Mouse (Mus musculus) cerebellum, postnatal 36 days (tissue): Measurements from ENCODE around the gene Klhl24.

Source experiments
- DNase-seq, 2 experiments: peaks; one replicate each; pipeline ENCODE4 v3.0.0; 2021 to 2022; ENCODE audit warnings: mixed read lengths in 2 of 2

Gene Klhl24

DNA sequence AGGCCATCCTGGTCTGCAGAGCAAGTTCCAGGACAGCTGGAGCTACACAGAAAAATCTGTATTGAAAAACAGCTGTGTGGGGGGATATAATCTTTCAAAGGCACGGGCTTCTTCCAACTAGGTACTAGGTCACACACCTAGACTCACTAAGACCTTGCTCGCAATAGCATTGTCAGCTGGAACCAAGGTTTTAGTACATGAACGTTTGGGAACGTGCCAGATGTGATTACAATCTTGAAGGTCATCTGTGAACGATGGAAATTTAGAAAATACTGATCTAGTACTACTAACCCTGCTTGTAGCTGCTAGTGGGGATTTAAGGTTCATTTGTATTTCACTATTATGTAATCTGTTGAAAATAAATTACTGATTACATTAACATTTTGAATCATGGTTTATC, 54.6 kb downstream of the Klhl24 start:
- no peak for DNase-seq

DNA sequence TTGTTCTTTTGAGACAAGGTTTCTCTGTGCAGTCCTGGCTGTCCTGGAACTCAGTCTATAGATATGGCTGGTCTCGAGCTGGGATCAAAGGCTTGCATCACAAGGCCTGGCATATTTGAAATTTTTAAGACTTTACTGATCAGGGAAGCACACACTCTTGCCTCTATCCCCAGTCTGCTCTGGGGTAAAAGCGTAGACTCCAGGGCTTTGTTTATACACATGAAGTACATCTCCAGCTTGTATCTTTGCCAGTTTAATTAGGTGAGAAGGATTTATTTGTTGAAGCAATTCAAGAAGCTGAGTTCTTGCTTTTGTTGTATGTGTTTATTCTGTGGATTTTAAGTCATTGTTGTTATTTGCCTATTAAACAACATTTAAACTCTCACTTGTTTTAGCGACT, 56.4 kb downstream of the Klhl24 start:
- DNase-seq = no peak

DNA sequence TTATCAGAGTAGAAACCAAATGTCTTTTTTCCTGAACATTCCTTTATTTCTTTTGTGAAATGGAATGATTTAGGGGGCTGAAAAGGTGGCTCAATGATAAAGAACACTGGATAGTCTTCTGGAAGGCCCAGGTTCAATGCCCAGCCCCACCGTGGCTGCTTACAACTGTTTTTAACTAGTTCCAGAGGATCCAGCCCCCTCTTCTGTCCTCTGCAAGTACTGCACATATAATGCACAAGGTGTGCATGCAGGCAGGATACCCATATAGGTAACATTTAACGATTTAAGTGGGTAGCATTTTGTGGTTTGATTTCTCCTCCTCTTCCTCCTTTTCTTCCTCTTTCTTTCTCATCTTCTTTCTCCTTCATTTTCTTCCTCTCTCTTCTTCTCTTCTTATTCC, 62.8 kb downstream of the Klhl24 start:
- DNase-seq = no peak

DNA sequence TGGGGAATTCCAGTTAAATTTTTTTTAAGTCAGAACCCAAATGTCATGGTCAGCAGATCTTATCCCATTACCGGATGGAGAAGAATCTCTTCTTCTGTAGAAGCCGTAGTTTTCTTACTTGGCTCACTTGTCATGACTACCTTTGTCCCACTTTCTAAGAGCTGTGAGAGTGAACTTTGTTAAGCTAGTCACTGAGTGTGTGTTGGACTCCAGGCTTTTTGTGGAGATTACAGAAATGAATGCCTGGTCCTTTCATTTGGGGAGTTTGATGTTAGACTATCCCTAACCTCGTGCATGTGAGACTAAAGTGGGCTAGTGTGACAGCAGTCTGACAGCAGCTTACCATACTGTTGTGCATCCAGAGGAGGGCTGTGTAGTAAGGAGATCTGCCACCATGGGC, 71.7 kb downstream of the Klhl24 start:
- DNase-seq = no peak

DNA sequence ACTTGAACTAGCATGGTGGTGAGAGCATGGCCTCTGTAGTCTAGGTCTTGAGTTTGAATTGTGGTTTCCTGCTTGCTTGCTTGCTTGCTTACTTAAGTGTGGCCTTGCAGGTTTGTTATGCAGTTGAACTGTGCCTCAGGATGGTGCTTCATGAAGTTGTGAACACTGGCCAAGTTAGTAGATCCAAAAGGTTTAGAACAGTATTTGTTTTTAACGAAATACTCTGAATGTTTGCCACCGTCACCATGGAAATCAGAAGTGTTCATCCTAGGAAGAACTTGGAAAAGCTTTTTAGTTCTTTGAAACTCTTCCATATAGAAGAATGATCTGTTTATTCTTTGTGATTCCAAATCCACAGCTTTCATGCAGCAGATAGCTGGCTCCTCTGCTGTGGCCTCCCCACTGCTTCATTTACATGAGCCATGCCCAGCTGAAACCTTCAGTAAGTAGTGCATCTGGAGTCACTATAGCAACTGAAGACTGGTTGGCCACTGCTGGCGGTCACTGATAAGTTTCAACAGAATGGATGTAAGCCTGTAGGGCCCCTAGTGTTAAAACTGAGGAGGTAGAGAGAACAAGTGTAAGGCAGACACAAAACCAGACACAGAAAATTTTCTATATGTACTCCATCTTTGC, 72.2 kb downstream of the Klhl24 start:
- DNase-seq = no peak
